Mouse (Mus musculus) cerebellum, adult 2 months (tissue): ENCODE results near the gene Klb. TPM values are rescaled to one million over a fixed set of nuclear protein-coding genes. Genes with fewer than 3 reads are reported as not detected.

ENCODE experiments used
- DNase-seq, 2 experiments: peaks; one replicate each; pipeline ENCODE4 v3.0.0; 2021
- H3K27ac ChIP-seq: fragments of 200-500 bp; 2 replicates; pipeline ENCODE4 v1.5.1; 2012; ENCODE audit warnings: low read length, control low read depth, inconsistent platforms; ENCODE audit not compliant: insufficient read depth
- H3K27me3 ChIP-seq: fragments of 200-500 bp; 2 replicates; pipeline ENCODE4 v1.6.1; 2012; ENCODE audit warnings: inconsistent platforms, mild to moderate bottlenecking, low read length, moderate library complexity; ENCODE audit not compliant: control insufficient read depth, insufficient read depth
- H3K4me1 ChIP-seq: fragments of 200-500 bp; 2 replicates; pipeline ENCODE4 v1.6.1; 2011; ENCODE audit warnings: low read length; ENCODE audit not compliant: control insufficient read depth, insufficient read depth
- H3K4me3 ChIP-seq: fragments of 200-500 bp; replicated peaks from 2 replicates; pipeline ENCODE3; 2011; ENCODE audit warnings: mild to moderate bottlenecking, low read depth, low read length, control low read depth; ENCODE audit not compliant: insufficient read depth
- CTCF ChIP-seq: fragments of 200-500 bp; IDR thresholded peaks from 2 replicates; pipeline ENCODE4 v1.5.1; 2011; ENCODE audit warnings: low read depth, mild to moderate bottlenecking, control low read depth, low read length, moderate library complexity, borderline replicate concordance; ENCODE audit not compliant: insufficient read depth
- POLR2A ChIP-seq: fragments of 200-500 bp; IDR thresholded peaks from 2 replicates; pipeline ENCODE4 v1.6.1; 2011; ENCODE audit warnings: low read length, control low read depth, borderline replicate concordance; ENCODE audit not compliant: insufficient read depth
- WGBS: fragments of 180-500 bp; shearing (Covaris S2); methylation state at CpG from one replicate; pipeline ENCODE4 v1.1.7; 2018; 5-methylcytosine and 5-hydroxymethylcytosine counted together
- polyA plus RNA-seq: library from polyadenylated mRNA; depleted of rRNA; stranded (reverse); fragments of >200 nt; gene quantifications from 2 replicates; pipeline ENCODE4 v1.2.3, GENCODE M21; 2012; rRNA removed

Gene Klb
- polyA plus RNA-seq, 1 experiment, result 0.23 TPM

GRCm38 (mm10) chr5:65415653-65416458 lies 67.7 kb downstream of the Klb start:
- DNase-seq, result peak in 1 of 2 experiments; percentile 14
- 33% methylated on average over 26 of the region's 26 CpGs for WGBS
- Histone ChIP-seq H3K27me3 (no peaks in the 10 kb centered on the region), H3K4me3 (no peak overlapping the region), H3K27ac (no peak overlapping the region), H3K4me1 (no peaks in the 10 kb centered on the region)
- TF ChIP-seq POLR2A (no peak), CTCF (no peak)

GRCm38 (mm10) chr5:65419136-65419535 lies 71.0 kb downstream of the Klb start:
- no peak for TF ChIP-seq CTCF
- no peak for TF ChIP-seq POLR2A
- 62% methylated on average over 10 of the region's 10 CpGs for WGBS
- Histone ChIP-seq H3K4me1 (no peaks in the 10 kb centered on the region), H3K4me3 (no peak overlapping the region), H3K27ac (no peak overlapping the region), H3K27me3 (no peaks in the 10 kb centered on the region)
- no peak for DNase-seq

- Histone ChIP-seq H3K27me3 (no peaks in the 10 kb centered on the region), H3K4me1 (no peaks in the 10 kb centered on the region), H3K27ac (no peak overlapping the region), H3K4me3 (no peak overlapping the region)
- TF ChIP-seq POLR2A, result no peak
- TF ChIP-seq CTCF, result no peak
- 83% methylated on average over 6 of the region's 6 CpGs for WGBS
- no peak for DNase-seq
Measured at GRCm38 (mm10) chr5:65420822-65421221, 72.7 kb downstream of the Klb start.

GRCm38 (mm10) chr5:65422803-65423202 lies 74.7 kb downstream of the Klb start:
- Histone ChIP-seq H3K27ac (no peak overlapping the region), H3K27me3 (no peaks in the 10 kb centered on the region), H3K4me3 (no peak overlapping the region), H3K4me1 (no peaks in the 10 kb centered on the region)
- DNase-seq, result no peak
- TF ChIP-seq POLR2A, result no peak
- TF ChIP-seq CTCF, result no peak
- WGBS, result 96% methylated on average over 8 of the region's 8 CpGs

GRCm38 (mm10) chr5:65424215-65424614 lies 76.1 kb downstream of the Klb start:
- no peaks in the 10 kb centered on the region for H3K27me3 ChIP-seq
- TF ChIP-seq POLR2A (no peak), CTCF (no peak)
- WGBS, result 91% methylated on average over 6 of the region's 6 CpGs

GRCm38 (mm10) chr5:65425251-65425650 lies 77.1 kb downstream of the Klb start:
- 88% methylated on average over 5 of the region's 5 CpGs for WGBS
- Histone ChIP-seq H3K27me3 (no peaks in the 10 kb centered on the region), H3K27ac (no peak overlapping the region), H3K4me3 (no peak overlapping the region), H3K4me1 (0 out of 2 replicates have a peak, but pooled peaks cover 2% of the 10 kb centered on the region)
- DNase-seq, result no peak
- TF ChIP-seq CTCF, result no peak
- no peak for TF ChIP-seq POLR2A

More at GRCm38 (mm10) chr5:65424215-65424614, 76.1 kb downstream of the Klb start:
- Histone ChIP-seq H3K4me3 (no peak overlapping the region), H3K4me1 (no peaks in the 10 kb centered on the region), H3K27ac (no peak overlapping the region)
- no peak for DNase-seq

GRCm38 (mm10) chr5:65428321-65428720 lies 80.2 kb downstream of the Klb start:
- no peak overlapping the region for H3K27ac ChIP-seq
- 0 out of 2 replicates have a peak, but pooled peaks cover 2% of the 10 kb centered on the region for H3K4me1 ChIP-seq
- TF ChIP-seq CTCF (no peak), POLR2A (no peak)
- no peaks in the 10 kb centered on the region for H3K27me3 ChIP-seq
- H3K4me3 ChIP-seq, result no peak overlapping the region
- WGBS, result 46% methylated on average over 4 of the region's 4 CpGs
- DNase-seq, result no peak

- Histone ChIP-seq H3K4me3 (no peak overlapping the region), H3K4me1 (peaks cover 5% of the 10 kb centered on the region; the same call in 1 of the 2 replicates), H3K27me3 (no peaks in the 10 kb centered on the region), H3K27ac (no peak overlapping the region)
- TF ChIP-seq POLR2A (no peak), CTCF (no peak)
- 92% methylated on average over 5 of the region's 5 CpGs for WGBS
- DNase-seq, result no peak
Measured at GRCm38 (mm10) chr5:65429441-65429840, 81.3 kb downstream of the Klb start.

Other genes with a start within 250 kb of the Klb start
- gene Klhl5, start 240.8 kb upstream of the Klb start, polyA plus RNA-seq, result 33.6 and 36.0 TPM in 2 replicates
- 14.3 and 15.4 TPM in 2 replicates for gene Wdr19, start 148.6 kb upstream of the Klb start, polyA plus RNA-seq
- 23.8 and 25.7 TPM in 2 replicates for gene Rfc1, start 12.6 kb upstream of the Klb start, polyA plus RNA-seq
- gene Rpl9, start 43.1 kb downstream of the Klb start, polyA plus RNA-seq, result 431 and 479 TPM in 2 replicates
- 46.3 and 47.0 TPM in 2 replicates for gene Lias, start 43.2 kb downstream of the Klb start, polyA plus RNA-seq
- gene Ugdh, start 87.6 kb downstream of the Klb start, polyA plus RNA-seq, result 26.1 and 27.3 TPM in 2 replicates
- 0.86 TPM in 1 of 2 replicates, not detected in the other for gene Gm43552, start 144.5 kb downstream of the Klb start, polyA plus RNA-seq
- 132 and 147 TPM in 2 replicates for gene Smim14, start 188.9 kb downstream of the Klb start, polyA plus RNA-seq
- gene Ube2k, start 188.9 kb downstream of the Klb start, polyA plus RNA-seq, result 99.9 and 110 TPM in 2 replicates